Mouse (Mus musculus) megakaryocyte, embryonic 14.5 days (primary cell): Measurements from ENCODE around the gene Enox1.

ENCODE experiments used
- FLI1 ChIP-seq: IDR thresholded peaks from 2 replicates; pipeline ENCODE4 v1.6.1; 2012; ENCODE audit warnings: low read length, inconsistent platforms, mixed read lengths
- GATA1 ChIP-seq: IDR thresholded peaks from 3 replicates; pipeline ENCODE4 v1.6.1; 2012; ENCODE audit warnings: mixed read lengths, low read length, inconsistent platforms, borderline replicate concordance

DNA sequence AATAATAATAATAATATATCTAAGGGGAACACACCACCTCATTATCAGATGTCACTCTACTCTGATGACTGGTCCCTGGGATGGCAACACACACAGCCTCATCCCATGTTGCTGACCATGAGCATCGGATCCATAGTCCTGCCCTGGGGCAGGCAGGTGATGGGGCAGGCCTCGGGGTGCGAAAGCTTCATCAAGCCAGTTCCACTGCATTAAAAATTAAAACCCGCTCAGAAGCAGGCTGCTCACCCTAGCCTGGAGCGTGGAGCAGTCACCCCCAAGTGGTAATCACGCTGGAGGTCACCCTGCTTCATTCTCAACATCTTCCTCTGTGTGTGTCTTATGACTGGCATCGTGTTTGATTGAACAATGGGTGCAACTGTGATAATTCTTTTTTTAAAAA lies 321.6 kb downstream of the Enox1 start:
- TF ChIP-seq FLI1 (no peak), GATA1 (no peak)
